Mouse (Mus musculus) heart, embryonic 14.5 days (tissue): ENCODE data around the gene Bcam. TPM values are rescaled to one million over a fixed set of nuclear protein-coding genes. Genes with fewer than 3 reads are reported as not detected.
A peak's percentile ranks its signal among the peaks of the same experiment; 100 is the strongest.

Experiments used
- ATAC-seq: fragments of 200-750 bp; cut with Nextera tagmentation; 2 replicates; pipeline ENCODE4 v1.8.0; 2017; ENCODE audit warnings: low read depth, moderate TSS enrichment; ENCODE audit not compliant: insufficient number of reproducible peaks, insufficient read depth, low FRiP score
- H3K27ac ChIP-seq, 2 experiments: fragments of 200-500 bp in 1 of 2; fragments of 300-500 bp in 1 of 2; sonication (generic) in 1 of 2; replicated peaks in 1 of 2; 2 replicates each; pipeline ENCODE4 v1.5.1; 2012 to 2014; ENCODE audit warnings: low read depth in 2 of 2, low read length in 2 of 2, control low read depth in 1 of 2, mild to moderate bottlenecking in 1 of 2, mixed read lengths in 1 of 2; ENCODE audit not compliant: control insufficient read depth in 1 of 2, insufficient read depth in 1 of 2
- H3K27me3 ChIP-seq: fragments of 300-500 bp; sonication (generic); 2 replicates; pipeline ENCODE4 v1.6.1; 2014; ENCODE audit warnings: mild to moderate bottlenecking, low read length, control low read depth; ENCODE audit not compliant: control insufficient read depth, insufficient read depth
- H3K36me3 ChIP-seq: fragments of 300-500 bp; sonication (generic); 2 replicates; pipeline ENCODE4 v1.6.1; 2014; ENCODE audit warnings: mild to moderate bottlenecking, control low read depth, low read length, mixed read lengths; ENCODE audit not compliant: control insufficient read depth, insufficient read depth
- H3K4me1 ChIP-seq, 2 experiments: fragments of 200-500 bp in 1 of 2; fragments of 300-500 bp in 1 of 2; sonication (generic) in 1 of 2; 2 replicates each; pipeline ENCODE4 v1.6.1; 2012 to 2014; ENCODE audit warnings: low read length in 2 of 2, control low read depth in 1 of 2, mixed read lengths in 1 of 2; ENCODE audit not compliant: control insufficient read depth in 2 of 2, insufficient read depth in 2 of 2
- H3K4me2 ChIP-seq: fragments of 300-500 bp; sonication (generic); 2 replicates; pipeline ENCODE4 v1.6.1; 2014; ENCODE audit warnings: mild to moderate bottlenecking, low read length
- H3K4me3 ChIP-seq, 2 experiments: fragments of 200-500 bp in 1 of 2; fragments of 300-500 bp in 1 of 2; sonication (generic) in 1 of 2; 2 replicates each; pipeline ENCODE4 v1.5.1; 2012 to 2014; ENCODE audit warnings: low read length in 2 of 2, mild to moderate bottlenecking in 2 of 2, control low read depth in 1 of 2, low read depth in 1 of 2, moderate library complexity in 1 of 2; ENCODE audit not compliant: control insufficient read depth in 1 of 2, insufficient read depth in 1 of 2
- H3K9ac ChIP-seq: fragments of 300-500 bp; sonication (generic); 2 replicates; pipeline ENCODE4 v1.6.1; 2014; ENCODE audit warnings: mild to moderate bottlenecking, low read length
- H3K9me3 ChIP-seq: fragments of 300-500 bp; sonication (generic); 2 replicates; pipeline ENCODE4 v1.6.1; 2016; ENCODE audit warnings: low read length, control low read depth; ENCODE audit not compliant: control insufficient read depth
- WGBS: fragments of 180-500 bp; shearing (Covaris S2); extraction: QIAGEN DNeasy Blood & Tissue Kit; methylation state at CpG from one replicate; pipeline ENCODE4 v1.1.7; 2014; 5-methylcytosine and 5-hydroxymethylcytosine counted together
- polyA plus RNA-seq: library from polyadenylated mRNA; unstranded; fragments of >200 nt; fragmentation: Nextera tagmentation; extraction: Ambion mirVana; gene quantifications from 2 replicates; pipeline ENCODE4 v1.2.1, GENCODE M21; 2014

The Bcam gene
- polyA plus RNA-seq, 1 experiment from 2014 or later = 321 TPM

GRCm38 (mm10) chr7:19813161-19813560 is 42.3 kb upstream of the Bcam start:
- Histone ChIP-seq H3K4me2 (no peak overlapping the region), H3K27me3 (peaks cover 34% of the 10 kb centered on the region), H3K27ac (no peak overlapping the region), H3K4me3 (no peak overlapping the region), H3K9ac (no peak overlapping the region), H3K36me3 (no peaks in the 10 kb centered on the region), H3K4me1 (peaks cover 21 to 27% of the 10 kb centered on the region in 2 experiments), H3K9me3 (no peaks in the 10 kb centered on the region)
- WGBS = 71% methylated on average over 4 of the region's 4 CpGs
- ATAC-seq = no peak

DNA sequence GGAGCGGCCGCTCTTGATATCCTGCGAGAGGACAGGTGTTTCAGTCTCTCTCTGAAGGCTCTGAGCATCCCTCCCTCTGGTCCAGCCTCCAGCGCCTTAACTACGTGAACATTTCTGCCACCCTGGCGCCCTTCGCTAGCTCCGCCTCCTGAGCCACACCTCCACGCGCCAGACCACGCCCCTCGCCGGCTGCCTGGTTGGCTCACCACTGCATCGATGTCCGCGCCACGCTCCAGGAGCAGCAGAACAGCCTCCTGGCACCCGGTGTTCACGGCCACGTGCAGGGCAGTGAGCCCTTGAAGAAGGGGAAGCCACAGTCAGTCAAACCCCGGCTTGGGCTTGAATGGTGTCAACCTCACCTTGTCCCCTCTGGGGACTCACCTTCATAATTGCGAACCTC is 40.3 kb upstream of the Bcam start:
- WGBS = 3% methylated on average over 22 of the region's 22 CpGs
- no peak overlapping the region for H3K4me3 ChIP-seq
- H3K9ac ChIP-seq = no peak overlapping the region
- ATAC-seq = no peak
- H3K4me2 ChIP-seq = peak overlapping the region; percentile 23
- peaks cover 12 to 15% of the 10 kb centered on the region in 2 experiments for H3K4me1 ChIP-seq
- H3K9me3 ChIP-seq = no peaks in the 10 kb centered on the region
- peaks cover 34% of the 10 kb centered on the region for H3K27me3 ChIP-seq
- H3K27ac ChIP-seq = no peak overlapping the region
- no peaks in the 10 kb centered on the region for H3K36me3 ChIP-seq

GRCm38 (mm10) chr7:19809369-19809768 is 38.6 kb upstream of the Bcam start:
- peak overlapping the region; percentile 57 for H3K4me2 ChIP-seq
- ATAC-seq = peak; percentile 60
- peaks cover 7 to 11% of the 10 kb centered on the region in 2 experiments; a peak in 3 of 4 replicates for H3K4me1 ChIP-seq
- no peaks in the 10 kb centered on the region for H3K36me3 ChIP-seq
- H3K9me3 ChIP-seq = peaks cover 3% of the 10 kb centered on the region; the same call in 1 of the 2 replicates
- H3K4me3 ChIP-seq = peak overlapping the region; percentile 18 to 22
- 5% methylated on average over 27 of the region's 27 CpGs for WGBS
- no peak overlapping the region; a peak in 2 of 4 replicates for H3K27ac ChIP-seq
- H3K27me3 ChIP-seq = peaks cover 34% of the 10 kb centered on the region
- H3K9ac ChIP-seq = peak overlapping the region; percentile 62

DNA sequence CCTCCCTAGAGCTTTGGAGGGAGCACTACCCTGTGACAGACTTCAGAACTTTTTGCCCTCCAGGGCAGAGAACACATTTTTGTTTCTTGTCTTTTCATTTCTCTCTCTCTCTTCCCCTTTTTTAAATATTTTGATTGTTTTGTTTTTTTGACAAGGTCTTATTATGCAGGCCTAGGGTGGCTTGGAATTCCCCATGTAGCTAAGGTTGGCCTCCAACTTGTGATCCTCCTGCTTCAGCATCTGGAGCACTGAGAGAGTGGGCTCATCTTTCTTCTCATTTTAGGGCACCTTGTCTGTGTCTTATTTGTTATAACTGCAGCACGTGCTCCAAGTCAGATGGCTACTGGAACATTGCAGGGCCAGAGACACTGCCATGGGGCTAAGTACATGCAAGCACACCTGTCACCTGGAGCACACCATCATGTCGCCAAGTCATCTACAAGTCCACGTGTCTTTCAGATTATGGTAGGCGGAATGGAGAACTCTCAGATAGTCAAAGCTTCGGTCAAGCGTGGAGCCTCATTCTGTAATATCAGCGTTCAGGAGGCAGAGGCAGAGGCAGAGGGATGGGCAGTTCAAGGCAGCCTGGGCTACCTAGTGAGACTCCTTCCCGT is 35.6 kb upstream of the Bcam start:
- Histone ChIP-seq H3K4me2 (no peak overlapping the region), H3K27me3 (peaks cover 21% of the 10 kb centered on the region), H3K4me1 (peaks cover 7 to 11% of the 10 kb centered on the region in 2 experiments; a peak in 3 of 4 replicates), H3K9ac (no peak overlapping the region), H3K36me3 (no peaks in the 10 kb centered on the region), H3K27ac (no peak overlapping the region), H3K9me3 (peaks cover 3% of the 10 kb centered on the region; the same call in 1 of the 2 replicates), H3K4me3 (no peak overlapping the region)
- ATAC-seq = no peak
- 79% methylated on average over 8 of the region's 8 CpGs for WGBS

DNA sequence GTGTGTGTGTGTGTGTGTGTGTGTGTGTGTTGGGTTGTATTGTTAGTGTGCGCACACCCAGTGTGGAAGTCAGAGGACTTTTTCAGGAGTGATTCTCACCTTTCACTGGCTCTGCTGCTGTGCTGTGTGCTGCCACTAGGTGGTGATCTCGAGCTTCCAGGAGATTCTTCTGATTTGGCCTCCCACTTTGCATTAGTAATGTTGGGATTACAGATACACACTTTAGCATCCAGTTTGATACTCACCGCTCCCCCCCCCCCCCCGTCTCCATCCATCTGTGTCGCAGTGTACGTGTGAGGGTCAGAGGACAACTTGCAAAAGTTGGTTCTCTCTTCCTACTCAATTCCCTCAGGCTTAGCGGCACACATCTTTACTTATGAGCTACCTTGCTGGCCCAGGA is 32.2 kb upstream of the Bcam start:
- Histone ChIP-seq H3K4me3 (no peak overlapping the region), H3K4me1 (no peaks in the 10 kb centered on the region), H3K9ac (no peak overlapping the region), H3K9me3 (peaks cover 3% of the 10 kb centered on the region; the same call in 1 of the 2 replicates), H3K36me3 (no peaks in the 10 kb centered on the region), H3K4me2 (no peak overlapping the region), H3K27me3 (no peaks in the 10 kb centered on the region), H3K27ac (no peak overlapping the region)
- WGBS = 23% methylated on average over 6 of the region's 7 CpGs
- ATAC-seq = no peak

DNA sequence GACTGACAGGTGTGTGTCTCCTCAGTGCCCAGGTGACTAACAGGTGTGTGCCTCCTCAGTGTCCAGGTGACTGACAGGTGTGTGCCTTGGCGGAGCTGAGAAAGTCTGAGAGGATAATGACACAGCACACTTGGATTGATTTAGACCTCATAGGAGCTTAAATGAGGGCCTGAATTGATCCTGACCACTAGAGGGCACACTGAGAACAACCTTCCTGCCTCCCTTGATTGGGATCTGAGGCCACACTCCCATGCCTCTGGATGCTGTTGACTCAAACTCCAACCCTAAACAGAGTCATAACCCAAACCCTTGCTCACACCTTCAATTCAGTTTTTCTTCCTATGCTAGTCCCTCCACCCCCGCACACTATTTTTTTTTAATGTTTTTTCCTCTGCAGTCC is 29.9 kb upstream of the Bcam start:
- peaks cover 17% of the 10 kb centered on the region for H3K27me3 ChIP-seq
- H3K9ac ChIP-seq = no peak overlapping the region
- WGBS = 19% methylated on average over 2 of the region's 2 CpGs
- no peaks in the 10 kb centered on the region for H3K36me3 ChIP-seq
- H3K9me3 ChIP-seq = peaks cover 3% of the 10 kb centered on the region; the same call in 1 of the 2 replicates
- no peak overlapping the region for H3K4me2 ChIP-seq
- no peak overlapping the region for H3K4me3 ChIP-seq
- H3K4me1 ChIP-seq = peaks cover 0 to 4% of the 10 kb centered on the region in 2 experiments; a peak in 2 of 4 replicates
- H3K27ac ChIP-seq = no peak overlapping the region
- ATAC-seq = no peak

DNA sequence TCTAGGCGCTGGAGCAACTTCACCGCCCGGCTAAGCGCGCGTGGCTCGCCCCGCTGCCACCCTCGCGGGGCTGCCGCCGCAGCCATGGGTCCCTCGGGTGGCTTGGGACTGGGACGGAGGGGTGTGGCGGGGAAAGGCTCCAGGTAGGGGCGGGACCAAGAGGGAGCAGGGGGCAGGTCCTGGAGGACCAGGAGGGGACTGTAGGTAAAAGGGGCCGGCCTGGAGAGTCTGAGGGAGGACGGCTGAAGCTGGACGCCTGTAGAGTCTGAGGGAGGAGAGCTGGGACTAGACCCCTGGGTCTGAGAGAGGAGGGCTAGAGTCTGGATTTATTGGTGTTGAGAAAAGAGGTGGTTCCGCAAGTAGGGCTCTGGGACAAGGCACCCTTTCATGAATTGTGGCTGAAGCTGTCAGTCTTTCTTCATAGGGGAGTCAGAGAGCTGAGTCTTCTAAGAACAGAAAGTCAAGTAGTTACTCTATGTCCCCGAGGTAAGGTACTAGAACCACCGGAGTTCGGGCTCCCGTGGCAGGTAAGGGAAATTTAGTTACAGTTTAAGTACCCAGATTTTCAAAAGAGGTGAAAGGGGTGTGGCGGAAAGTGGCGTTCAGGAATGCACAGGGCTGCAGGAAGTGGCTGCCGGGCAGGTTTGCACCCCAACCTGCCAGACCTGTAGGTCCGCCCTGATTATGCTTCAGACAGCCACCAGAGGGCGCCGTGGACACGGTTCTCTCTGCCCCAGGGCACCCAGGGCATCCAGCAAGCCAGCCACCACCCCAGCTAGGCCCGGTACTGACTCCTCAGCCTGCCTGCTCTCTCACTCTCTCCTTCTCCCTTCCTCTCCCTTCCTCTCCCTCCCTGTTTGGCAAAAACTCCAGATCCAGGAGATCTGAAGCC is 26.1 kb upstream of the Bcam start, which contains the start of gene Cblc:
Gene Cblc (minus strand): TSS at position 113 of the 892 bp plus-strand sequence.
- ATAC-seq = peak; percentile 40; the same call in 1 of the 2 replicates
- 3% methylated on average over 32 of the region's 32 CpGs for WGBS
- Histone ChIP-seq H3K4me1 (peaks cover 0 to 4% of the 10 kb centered on the region in 2 experiments; a peak in 2 of 4 replicates), H3K4me2 (peak within 1 kb of the TSS; percentile 47), H3K36me3 (no peaks in the 10 kb centered on the region), H3K27me3 (peaks cover 20% of the 10 kb centered on the region), H3K9ac (no peak within 1 kb of the TSS; the same call in 1 of the 2 replicates), H3K27ac (no peak within 1 kb of the TSS), H3K4me3 (peak within 1 kb of the TSS in 1 of 2 experiments; percentile 22; a peak in 2 of 4 replicates), H3K9me3 (no peaks in the 10 kb centered on the region)
